Mouse (Mus musculus) colon, adult 2 months (tissue): ENCODE data around the gene Pigl. TPM values are rescaled to one million over a fixed set of nuclear protein-coding genes. Genes with fewer than 3 reads are reported as not detected.

Experiments
- polyA plus RNA-seq: library from polyadenylated mRNA; depleted of rRNA; stranded (reverse); fragments of >200 nt; gene quantifications from 2 replicates; pipeline ENCODE4 v1.2.3, GENCODE M21; 2012; rRNA removed

The Pigl gene
- polyA plus RNA-seq = 5.2 TPM in 2 replicates

DNA sequence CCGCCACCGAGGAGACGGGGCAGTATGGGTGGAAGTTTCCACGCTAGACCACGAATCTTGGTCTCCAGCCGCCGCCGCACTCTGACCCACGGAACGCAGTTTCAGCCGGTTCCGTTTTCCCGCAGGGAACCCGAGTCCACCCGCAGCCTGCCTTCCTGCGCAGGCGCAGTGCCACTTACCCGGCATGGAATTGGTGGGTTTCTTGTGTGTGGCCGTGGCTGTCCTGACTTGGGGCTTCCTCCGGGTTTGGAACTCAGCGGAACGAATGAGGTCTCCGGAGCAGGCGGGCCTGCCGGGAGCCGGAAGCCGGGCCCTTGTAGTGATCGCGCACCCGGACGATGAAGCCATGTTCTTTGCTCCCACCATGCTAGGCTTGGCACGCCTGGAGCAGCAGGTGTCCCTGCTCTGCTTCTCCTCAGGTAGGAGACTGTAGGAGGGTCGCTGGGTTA is at the start of gene Pigl, which contains the start of gene Ncor1:
Gene Pigl, plus strand, starts transcription at position 185 of the 449 bp plus-strand sequence.
Gene Ncor1, minus strand, starts transcription at position 266 of the 449 bp plus-strand sequence.

GRCm38 (mm10) chr11:62539089-62539890 is 81.0 kb downstream of the Pigl start, which contains the start of gene Cenpv:
Gene Cenpv, minus strand, starts transcription at chr11:62539261.

GRCm38 (mm10) chr11:62550727-62551225 is 92.5 kb downstream of the Pigl start, which contains the start of gene Ubb:
Gene Ubb, plus strand, starts transcription at chr11:62551171.

Other genes starting within 250 kb of the Pigl start
- gene Adora2b, start 209.5 kb upstream of the Pigl start, polyA plus RNA-seq = 1.9 and 3.2 TPM in 2 replicates
- 5.7 and 7.6 TPM in 2 replicates for gene Zswim7, start 177.1 kb upstream of the Pigl start, polyA plus RNA-seq
- 19.2 and 19.9 TPM in 2 replicates for gene Ttc19, start 177.0 kb upstream of the Pigl start, polyA plus RNA-seq
- gene Ncor1, start 81 bp downstream of the Pigl start, polyA plus RNA-seq = 71.9 and 79.0 TPM in 2 replicates
- gene Cenpv, start 80.8 kb downstream of the Pigl start, polyA plus RNA-seq = 58.8 and 69.0 TPM in 2 replicates
- 1,534 and 1,760 TPM in 2 replicates for gene Ubb, start 92.7 kb downstream of the Pigl start, polyA plus RNA-seq
- 13.2 and 13.5 TPM in 2 replicates for gene Trpv2, start 116.0 kb downstream of the Pigl start, polyA plus RNA-seq
- 79.2 and 88.3 TPM in 2 replicates for gene Lrrc75a, start 190.1 kb downstream of the Pigl start, polyA plus RNA-seq
- 56.6 and 56.8 TPM in 2 replicates for gene Mmgt2, start 190.2 kb downstream of the Pigl start, polyA plus RNA-seq